In the genomic region with DNA sequence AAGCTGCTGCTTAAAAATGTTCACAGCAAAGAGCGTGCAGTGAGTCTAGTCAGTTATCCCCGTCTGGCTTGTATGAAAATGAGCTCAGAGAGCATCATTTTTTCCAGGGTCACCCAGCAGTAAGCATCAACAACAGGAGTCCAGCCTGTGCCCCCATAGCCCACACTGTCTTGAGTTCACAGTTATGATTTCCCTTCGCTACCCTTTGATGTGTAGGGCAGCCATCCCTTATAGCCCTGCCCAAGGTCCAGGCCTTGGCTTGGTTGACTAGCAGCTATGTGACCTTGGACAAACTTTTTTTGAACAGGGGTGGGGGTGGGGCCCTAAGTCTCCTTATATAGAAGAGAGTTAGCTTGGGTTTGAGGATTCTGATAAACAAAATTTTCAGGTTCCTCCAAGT, we compare ENCODE assay signal across 21 mouse cellular contexts.
"Had no signal": no experiment of that assay in that cellular context is flagged by ENCODE, and none has a peak within 500 bp of the region (broad histone marks: within the 10 kb centered on the region; RNA-seq: fewer than 3 reads in every experiment).

No protein-coding gene starts in this region.

- DNase-seq: kidney, adult 18-20 months; kidney, adult 9 months; kidney, postnatal 36 days; layer of hippocampus, postnatal 36 days; left cerebral cortex, postnatal 4 days; liver, postnatal 0 days; lung, embryonic 14.5 days; thymus, adult 18-20 months; thymus, postnatal 36 days had no signal

- H3K9me3 ChIP-seq: limb, embryonic 12.5 days; limb, embryonic 15.5 days; midbrain, embryonic 12.5 days; midbrain, embryonic 15.5 days; neural tube, embryonic 12.5 days; neural tube, embryonic 15.5 days had no signal

- ATAC-seq: liver, postnatal 0 days; lung, postnatal 0 days; midbrain, embryonic 15.5 days had no signal

- H3K27ac ChIP-seq: kidney, postnatal 0 days; left cerebral cortex, adult 2 months; limb, embryonic 12.5 days; limb, embryonic 15.5 days; liver, embryonic 14.5 days; macrophage; midbrain, embryonic 12.5 days; midbrain, embryonic 15.5 days; neural tube, embryonic 12.5 days; neural tube, embryonic 15.5 days had no signal

- H3K4me2 ChIP-seq: limb, embryonic 12.5 days; limb, embryonic 15.5 days; liver, embryonic 11.5 days; lung, embryonic 14.5 days; midbrain, embryonic 12.5 days; midbrain, embryonic 15.5 days; neural tube, embryonic 12.5 days; neural tube, embryonic 15.5 days had no signal

- H3K4me1 ChIP-seq: limb, embryonic 12.5 days; midbrain, embryonic 12.5 days; midbrain, embryonic 15.5 days; neural tube, embryonic 12.5 days; neural tube, embryonic 15.5 days had no signal

- H3K27me3 ChIP-seq: limb, embryonic 12.5 days; limb, embryonic 15.5 days; midbrain, embryonic 12.5 days; midbrain, embryonic 15.5 days; neural tube, embryonic 12.5 days; neural tube, embryonic 15.5 days had no signal

- H3K9ac ChIP-seq: limb, embryonic 12.5 days; limb, embryonic 15.5 days; liver, embryonic 14.5 days; liver, postnatal 0 days; lung, embryonic 14.5 days; midbrain, embryonic 12.5 days; midbrain, embryonic 15.5 days; neural tube, embryonic 12.5 days; neural tube, embryonic 15.5 days had no signal

- H3K4me3 ChIP-seq: left cerebral cortex, adult 2 months; limb, embryonic 12.5 days; limb, embryonic 15.5 days; midbrain, embryonic 12.5 days; midbrain, embryonic 15.5 days; neural tube, embryonic 12.5 days; neural tube, embryonic 15.5 days had no signal
